Mouse (Mus musculus): ENCODE results near the gene Nwd1.

Gene Nwd1

GRCm38 (mm10) chr8:72762306-72762705 lies 115.8 kb downstream of the Nwd1 start:
- peak in 1 of 2 experiments; percentile 1 for DNase-seq (ENCODE audit: low spot score in 2 of 2)

GRCm38 (mm10) chr8:72765696-72766095 lies 119.2 kb downstream of the Nwd1 start:
- no peak for DNase-seq (ENCODE audit: low spot score in 2 of 2)

GRCm38 (mm10) chr8:72766777-72767176 lies 120.3 kb downstream of the Nwd1 start:
- DNase-seq (ENCODE audit: low spot score in 2 of 2) = no peak
